Mouse (Mus musculus) midbrain, embryonic 14.5 days (tissue): ENCODE measurements around the gene Trim13. TPM values are rescaled to one million over a fixed set of nuclear protein-coding genes. Genes with fewer than 3 reads are reported as not detected.
"Not testable (repeated sequence)": the region's sequence is repeated elsewhere in the genome, so short reads cannot be mapped to it uniquely, and the experiment has no call there.

ENCODE experiments used
- ATAC-seq: fragments of 200-750 bp; cut with Nextera tagmentation; 2 replicates; pipeline ENCODE4 v1.8.0; 2017; ENCODE audit warnings: moderate number of reproducible peaks, moderate library complexity; ENCODE audit not compliant: low FRiP score, low TSS enrichment
- DNase-seq: peaks from one replicate; pipeline ENCODE4 v3.0.0-alpha.2; 2015
- H3K27ac ChIP-seq: fragments of 300-500 bp; sonication (generic); replicated peaks from 2 replicates; pipeline ENCODE4 v1.5.1; 2014; ENCODE audit warnings: mild to moderate bottlenecking, low read depth, low read length, moderate library complexity
- H3K27me3 ChIP-seq: fragments of 300-500 bp; sonication (generic); 2 replicates; pipeline ENCODE4 v1.6.1; 2014; ENCODE audit warnings: low read length, control low read depth, mixed read lengths; ENCODE audit not compliant: control insufficient read depth, insufficient read depth
- H3K36me3 ChIP-seq: fragments of 300-500 bp; sonication (generic); 2 replicates; pipeline ENCODE4 v1.6.1; 2014; ENCODE audit warnings: low read length, control low read depth; ENCODE audit not compliant: control insufficient read depth, insufficient read depth
- H3K4me1 ChIP-seq: fragments of 300-500 bp; sonication (generic); 2 replicates; pipeline ENCODE4 v1.6.1; 2014; ENCODE audit warnings: mild to moderate bottlenecking, antibody characterized with exemption, low read length, control low read depth; ENCODE audit not compliant: control insufficient read depth, insufficient read depth
- H3K4me2 ChIP-seq: fragments of 300-500 bp; sonication (generic); 2 replicates; pipeline ENCODE4 v1.6.1; 2014; ENCODE audit warnings: mild to moderate bottlenecking, low read length, moderate library complexity
- H3K4me3 ChIP-seq: fragments of 300-500 bp; sonication (generic); replicated peaks from 2 replicates; pipeline ENCODE4 v1.5.1; 2014; ENCODE audit warnings: low read depth, low read length
- H3K9ac ChIP-seq: fragments of 300-500 bp; sonication (generic); replicated peaks from 2 replicates; pipeline ENCODE4 v1.6.1; 2014; ENCODE audit warnings: mild to moderate bottlenecking, low read length, moderate library complexity
- H3K9me3 ChIP-seq: fragments of 300-500 bp; sonication (generic); 2 replicates; pipeline ENCODE4 v1.6.1; 2016; ENCODE audit warnings: low read length, control low read depth, mixed read lengths; ENCODE audit not compliant: control insufficient read depth
- WGBS: fragments of 180-500 bp; shearing (Covaris S2); extraction: QIAGEN DNeasy Blood & Tissue Kit; methylation state at CpG from one replicate; pipeline ENCODE4 v1.1.7; 2014; 5-methylcytosine and 5-hydroxymethylcytosine counted together
- polyA plus RNA-seq: library from polyadenylated mRNA; unstranded; fragments of >200 nt; fragmentation: Nextera tagmentation; extraction: Ambion mirVana; gene quantifications from 2 replicates; pipeline ENCODE4 v1.2.1, GENCODE M21; 2014

Trim13 gene
- polyA plus RNA-seq, 1 experiment from 2014 or later, result 59.9 TPM

- WGBS, result 89% methylated on average over 3 of the region's 3 CpGs
- Histone ChIP-seq H3K27me3 (no peaks in the 10 kb centered on the region), H3K4me2 (no peak overlapping the region), H3K4me3 (no peak overlapping the region), H3K27ac (no peak overlapping the region), H3K36me3 (peaks cover 43% of the 10 kb centered on the region), H3K9ac (no peak overlapping the region), H3K4me1 (peaks cover 28% of the 10 kb centered on the region), H3K9me3 (no peaks in the 10 kb centered on the region)
- ATAC-seq (no peak), DNase-seq (no peak)
Measured at GRCm38 (mm10) chr14:61604081-61604480, 6.0 kb downstream of the Trim13 start.

GRCm38 (mm10) chr14:61606088-61606487 lies 8.0 kb downstream of the Trim13 start:
- not testable (repeated sequence) for H3K27ac ChIP-seq, H3K27me3 ChIP-seq, H3K9ac ChIP-seq, H3K9me3 ChIP-seq, H3K4me3 ChIP-seq, DNase-seq, H3K4me2 ChIP-seq, ATAC-seq
- H3K36me3 ChIP-seq, result peaks cover 43% of the 10 kb centered on the region
- WGBS, result 89% methylated on average over 2 of the region's 2 CpGs
- peaks cover 18% of the 10 kb centered on the region for H3K4me1 ChIP-seq

- ATAC-seq (no peak), DNase-seq (no peak)
- Histone ChIP-seq H3K4me1 (peaks cover 10% of the 10 kb centered on the region), H3K9ac (no peak within 1 kb of the TSS), H3K9me3 (no peaks in the 10 kb centered on the region), H3K4me2 (no peak within 1 kb of the TSS), H3K4me3 (no peak within 1 kb of the TSS), H3K27ac (no peak within 1 kb of the TSS), H3K27me3 (no peaks in the 10 kb centered on the region), H3K36me3 (peaks cover 46% of the 10 kb centered on the region)
- WGBS, result 94% methylated on average over 3 of the region's 3 CpGs
Measured at GRCm38 (mm10) chr14:61607157-61607556, 9.1 kb downstream of the Trim13 start, which contains the start of gene Kcnrg. Kcnrg (plus strand) TSS chr14:61607457.

DNA sequence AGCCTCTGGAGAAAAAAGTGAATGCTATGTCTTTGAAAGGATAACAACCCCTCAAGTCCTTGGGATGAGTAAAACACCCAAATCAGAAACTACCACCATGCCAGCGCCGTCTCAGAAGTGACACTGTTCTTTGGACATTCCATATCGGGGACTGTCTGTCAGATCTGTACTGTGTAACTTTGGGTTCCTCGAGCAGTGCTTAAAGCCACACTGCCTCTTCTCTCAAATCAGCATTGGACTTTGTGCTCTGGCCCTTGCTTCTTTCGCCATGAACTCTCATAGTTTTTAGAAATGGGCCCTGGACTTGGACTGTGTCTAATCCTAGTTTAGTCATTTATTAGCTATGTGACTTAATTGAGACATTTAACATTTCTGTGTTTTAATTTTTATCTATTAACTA lies 13.7 kb downstream of the Trim13 start:
- no peaks in the 10 kb centered on the region for H3K9me3 ChIP-seq
- no peak overlapping the region for H3K4me3 ChIP-seq
- DNase-seq, result no peak
- no peak overlapping the region for H3K27ac ChIP-seq
- WGBS, result 99% methylated on average over 5 of the region's 5 CpGs
- ATAC-seq, result no peak
- H3K4me1 ChIP-seq, result no peaks in the 10 kb centered on the region
- H3K4me2 ChIP-seq, result no peak overlapping the region
- no peak overlapping the region for H3K9ac ChIP-seq
- H3K27me3 ChIP-seq, result no peaks in the 10 kb centered on the region
- peaks cover 21% of the 10 kb centered on the region for H3K36me3 ChIP-seq

DNA sequence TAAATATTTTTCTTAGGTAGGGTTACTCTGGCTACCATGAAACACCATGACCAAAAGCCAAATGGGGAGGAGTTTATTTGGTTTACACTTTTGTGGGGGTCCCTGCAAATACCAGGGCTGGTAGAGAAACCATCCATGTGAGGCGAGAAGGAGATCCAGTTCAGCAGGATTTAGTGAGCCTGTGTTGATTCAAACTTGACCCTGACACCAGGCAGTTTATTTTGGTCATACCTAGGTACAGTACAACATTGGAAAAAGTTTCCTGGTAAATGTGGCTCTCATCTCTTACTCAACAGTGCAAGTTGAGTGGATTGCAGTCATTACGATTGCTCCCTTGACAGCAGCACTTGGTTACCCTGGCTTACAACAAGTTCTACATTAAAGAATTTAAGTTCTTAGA lies 15.3 kb downstream of the Trim13 start:
- Histone ChIP-seq H3K36me3 (peaks cover 9% of the 10 kb centered on the region; the same call in 1 of the 2 replicates), H3K9me3 (no peaks in the 10 kb centered on the region), H3K9ac (no peak overlapping the region), H3K4me2 (no peak overlapping the region), H3K27ac (no peak overlapping the region), H3K4me1 (no peaks in the 10 kb centered on the region), H3K27me3 (no peaks in the 10 kb centered on the region), H3K4me3 (no peak overlapping the region)
- DNase-seq (no peak), ATAC-seq (no peak)
- WGBS, result 98% methylated on average over 2 of the region's 2 CpGs

DNA sequence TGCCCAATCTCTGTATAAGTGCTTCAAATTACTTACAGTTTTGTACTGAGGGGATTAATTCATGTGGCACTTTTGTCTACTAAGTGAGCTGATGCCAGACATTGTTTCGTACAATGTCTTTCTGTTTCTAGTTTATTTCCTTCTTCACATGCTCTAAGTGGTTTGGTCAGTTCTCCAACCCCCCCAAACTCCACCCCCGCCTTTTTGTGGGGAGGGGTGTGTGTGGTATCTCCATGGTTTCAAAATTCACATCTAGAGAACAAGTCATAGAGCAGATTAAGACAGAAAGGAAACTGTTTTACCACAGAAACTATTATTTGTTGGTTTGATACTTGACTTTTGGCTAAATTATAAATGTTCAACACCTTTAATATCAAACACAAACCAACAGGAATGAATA lies 22.3 kb downstream of the Trim13 start:
- H3K4me2 ChIP-seq, result no peak overlapping the region
- no peaks in the 10 kb centered on the region for H3K27me3 ChIP-seq
- no peak for ATAC-seq
- no peaks in the 10 kb centered on the region for H3K9me3 ChIP-seq
- H3K4me1 ChIP-seq, result no peaks in the 10 kb centered on the region
- no peak overlapping the region for H3K27ac ChIP-seq
- no peak overlapping the region for H3K9ac ChIP-seq
- no peak overlapping the region for H3K4me3 ChIP-seq
- H3K36me3 ChIP-seq, result no peaks in the 10 kb centered on the region
- no peak for DNase-seq
- 88% methylated on average over 2 of the region's 2 CpGs for WGBS

GRCm38 (mm10) chr14:61635969-61636368 lies 37.9 kb downstream of the Trim13 start:
- no peak for ATAC-seq
- H3K4me3 ChIP-seq, result no peak overlapping the region
- no peak overlapping the region for H3K4me2 ChIP-seq
- no peak overlapping the region for H3K27ac ChIP-seq
- H3K4me1 ChIP-seq, result no peaks in the 10 kb centered on the region
- no peak overlapping the region for H3K9ac ChIP-seq
- no peaks in the 10 kb centered on the region for H3K9me3 ChIP-seq
- H3K27me3 ChIP-seq, result no peaks in the 10 kb centered on the region
- no peak for DNase-seq
- H3K36me3 ChIP-seq, result no peaks in the 10 kb centered on the region

DNA sequence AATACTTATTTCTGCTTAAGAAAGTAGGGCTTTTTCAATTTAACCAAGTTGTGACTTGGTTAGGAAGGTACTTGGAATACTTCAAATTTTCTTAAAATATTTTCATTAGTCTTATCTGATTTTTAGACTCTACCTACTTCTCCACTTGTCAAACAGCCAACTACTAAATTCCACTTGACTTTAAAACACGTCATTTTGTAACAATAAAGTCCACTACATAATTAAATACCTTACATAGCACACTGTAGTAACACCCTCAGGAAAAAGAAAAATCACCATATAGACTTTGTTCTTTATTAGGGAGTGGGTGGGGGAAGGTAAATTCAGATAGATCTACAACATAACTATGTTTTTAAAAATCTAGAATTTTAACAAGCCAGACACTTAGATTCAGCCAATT lies 44.6 kb downstream of the Trim13 start:
- WGBS, result 60% methylated on average over 1 of the region's 1 CpGs

GRCm38 (mm10) chr14:61645547-61645946 lies 47.5 kb downstream of the Trim13 start:
- Histone ChIP-seq H3K9ac (no peak overlapping the region), H3K4me3 (no peak overlapping the region), H3K36me3 (no peaks in the 10 kb centered on the region), H3K4me1 (no peaks in the 10 kb centered on the region), H3K9me3 (no peaks in the 10 kb centered on the region), H3K27ac (no peak overlapping the region), H3K4me2 (no peak overlapping the region), H3K27me3 (no peaks in the 10 kb centered on the region)
- ATAC-seq (no peak), DNase-seq (no peak)
- 39% methylated on average over 1 of the region's 1 CpGs for WGBS

More for the DNA sequence above, 44.6 kb downstream of the Trim13 start:
- Histone ChIP-seq H3K4me2 (no peak overlapping the region), H3K9ac (no peak overlapping the region), H3K36me3 (no peaks in the 10 kb centered on the region), H3K27me3 (no peaks in the 10 kb centered on the region), H3K4me3 (no peak overlapping the region), H3K9me3 (no peaks in the 10 kb centered on the region), H3K4me1 (no peaks in the 10 kb centered on the region), H3K27ac (no peak overlapping the region)
- DNase-seq (no peak), ATAC-seq (no peak)
